Mouse (Mus musculus): ENCODE results near the gene Cd44. TPM values are rescaled to one million over a fixed set of nuclear protein-coding genes. Genes with fewer than 3 reads are reported as not detected.

The Cd44 gene
- polyA plus RNA-seq, 1 experiment from 2014 or later, result 35.7 TPM

DNA sequence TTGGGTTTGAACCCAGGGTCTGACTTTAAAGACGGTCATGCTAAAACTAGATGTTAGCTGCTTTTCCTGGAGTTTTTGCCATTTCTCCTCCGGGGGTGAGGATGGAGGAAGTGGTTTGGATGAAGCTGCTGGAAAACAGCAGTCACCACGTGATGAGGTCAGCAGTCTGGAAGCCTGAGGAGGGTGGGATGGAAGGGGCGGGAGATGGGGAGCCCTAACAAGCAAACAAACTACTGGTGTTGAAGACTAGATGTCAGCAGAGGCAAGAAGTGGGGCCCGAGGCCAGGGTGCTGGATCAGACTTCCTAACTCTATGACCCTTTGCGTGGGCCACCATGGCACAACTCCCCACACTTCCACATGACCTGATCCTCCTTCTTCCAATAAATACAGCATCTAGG lies 96.2 kb downstream of the Cd44 start:
- H3K4me1 ChIP-seq (replicated peaks; ENCODE audit: control insufficient read depth, insufficient read depth, low read length), result no peaks in the 10 kb centered on the region; the same call in 1 of the 2 replicates
- peak; percentile 70 for ATAC-seq (ENCODE audit: low read depth)
- 52% methylated on average over 6 of the region's 6 CpGs for WGBS

DNA sequence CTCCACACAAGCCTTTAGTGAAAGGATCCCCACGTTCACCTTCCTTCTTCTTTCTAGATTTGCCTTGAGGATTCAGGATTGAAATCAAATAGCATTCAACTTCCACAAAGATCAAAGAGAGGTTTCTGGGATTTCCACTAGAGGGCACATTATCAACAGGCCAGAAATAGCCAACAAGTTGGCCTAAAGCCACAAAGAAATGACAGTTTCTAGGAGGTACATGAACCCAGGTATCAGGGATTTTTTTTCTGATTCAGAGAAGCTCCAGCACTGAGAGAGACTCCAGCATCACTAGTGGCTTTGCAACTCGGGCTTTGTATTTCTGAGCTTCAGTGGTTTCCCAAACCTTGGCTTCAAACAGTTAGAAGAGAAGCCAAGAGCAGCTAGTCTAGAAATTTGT lies 97.4 kb downstream of the Cd44 start:
- Histone ChIP-seq H3K27me3 (ENCODE audit: control insufficient read depth, insufficient read depth, low read depth, low read length) (no peaks in the 10 kb centered on the region), H3K4me3 (ENCODE audit: low read length) (no peak overlapping the region), H3K36me3 (ENCODE audit: control insufficient read depth, insufficient read depth, low read length) (no peaks in the 10 kb centered on the region), H3K4me2 (ENCODE audit: low read depth, low read length) (no peak overlapping the region), H3K9ac (ENCODE audit: low read length) (no peak overlapping the region), H3K9me3 (ENCODE audit: control insufficient read depth, low read length) (no peaks in the 10 kb centered on the region), H3K27ac (ENCODE audit: low read length) (no peak overlapping the region), H3K4me1 (replicated peaks; ENCODE audit: control insufficient read depth, insufficient read depth, low read length) (no peaks in the 10 kb centered on the region; the same call in 1 of the 2 replicates)
- no peak for ATAC-seq (ENCODE audit: low read depth)
- 16% methylated on average over 2 of the region's 2 CpGs for WGBS

More for the DNA sequence above, 96.2 kb downstream of the Cd44 start:
- no peak overlapping the region for H3K4me3 ChIP-seq (ENCODE audit: low read length)
- H3K4me2 ChIP-seq (ENCODE audit: low read depth, low read length), result no peak overlapping the region
- H3K27ac ChIP-seq (ENCODE audit: low read length), result 0 out of 2 replicates have a peak overlapping the region, but pooled peaks have one; percentile 10
- H3K9me3 ChIP-seq (ENCODE audit: control insufficient read depth, low read length), result no peaks in the 10 kb centered on the region
- H3K27me3 ChIP-seq (ENCODE audit: control insufficient read depth, insufficient read depth, low read depth, low read length), result no peaks in the 10 kb centered on the region
- H3K36me3 ChIP-seq (ENCODE audit: control insufficient read depth, insufficient read depth, low read length), result no peaks in the 10 kb centered on the region
- no peak overlapping the region for H3K9ac ChIP-seq (ENCODE audit: low read length)

DNA sequence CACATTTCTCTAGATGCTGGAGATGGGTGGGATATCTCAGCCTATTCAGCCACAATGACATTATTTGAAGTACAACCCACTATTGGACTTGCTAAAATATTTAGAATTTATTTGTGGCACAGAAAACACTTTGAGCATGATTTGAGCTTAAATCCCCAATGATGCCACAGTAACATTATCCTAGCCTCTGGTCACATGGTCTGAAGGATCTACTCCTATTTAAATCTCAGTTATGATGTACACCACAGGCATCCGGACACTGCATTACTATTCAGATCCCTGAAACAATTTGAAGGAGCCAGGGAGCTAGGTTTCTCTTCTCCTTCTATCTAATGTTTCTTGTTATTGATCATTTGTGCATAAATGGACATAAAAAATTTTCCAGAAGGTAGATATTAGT lies 99.6 kb downstream of the Cd44 start:
- H3K4me2 ChIP-seq (ENCODE audit: low read depth, low read length), result no peak overlapping the region
- ATAC-seq (ENCODE audit: low read depth), result no peak
- H3K9me3 ChIP-seq (ENCODE audit: control insufficient read depth, low read length), result no peaks in the 10 kb centered on the region
- H3K9ac ChIP-seq (ENCODE audit: low read length), result no peak overlapping the region
- H3K4me3 ChIP-seq (ENCODE audit: low read length), result no peak overlapping the region
- H3K36me3 ChIP-seq (ENCODE audit: control insufficient read depth, insufficient read depth, low read length), result no peaks in the 10 kb centered on the region
- no peaks in the 10 kb centered on the region for H3K27me3 ChIP-seq (ENCODE audit: control insufficient read depth, insufficient read depth, low read depth, low read length)
- no peak overlapping the region for H3K27ac ChIP-seq (ENCODE audit: low read length)
- H3K4me1 ChIP-seq (replicated peaks; ENCODE audit: control insufficient read depth, insufficient read depth, low read length), result no peaks in the 10 kb centered on the region; the same call in 1 of the 2 replicates
- 82% methylated on average over 1 of the region's 1 CpGs for WGBS

DNA sequence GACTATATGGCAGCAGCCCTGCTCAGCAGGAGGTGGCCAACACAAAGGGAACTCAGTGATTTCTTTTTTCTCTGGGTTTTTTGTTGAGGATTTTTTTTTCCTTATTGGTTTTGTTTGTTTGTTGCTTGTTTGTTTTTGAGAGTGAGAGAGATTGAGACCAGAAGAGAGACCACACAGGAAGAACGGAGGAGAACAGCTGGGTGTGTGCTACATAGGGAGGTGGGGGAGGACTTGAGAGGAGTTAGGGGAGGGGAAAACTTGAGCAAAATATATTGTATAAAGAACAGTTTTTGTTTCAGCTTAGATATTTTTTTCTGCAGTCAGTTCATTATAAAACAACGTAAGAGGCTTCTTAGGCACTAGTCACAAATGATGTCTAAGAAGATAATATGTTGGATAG lies 103.3 kb downstream of the Cd44 start:
- no peak overlapping the region for H3K4me3 ChIP-seq (ENCODE audit: low read length)
- H3K27me3 ChIP-seq (ENCODE audit: control insufficient read depth, insufficient read depth, low read depth, low read length), result no peaks in the 10 kb centered on the region
- H3K27ac ChIP-seq (ENCODE audit: low read length), result no peak overlapping the region
- no peaks in the 10 kb centered on the region for H3K4me1 ChIP-seq (replicated peaks; ENCODE audit: control insufficient read depth, insufficient read depth, low read length)
- no peak overlapping the region for H3K9ac ChIP-seq (ENCODE audit: low read length)
- peak; percentile 71; the same call in 1 of the 2 replicates for ATAC-seq (ENCODE audit: low read depth)
- no peaks in the 10 kb centered on the region for H3K36me3 ChIP-seq (ENCODE audit: control insufficient read depth, insufficient read depth, low read length)
- no peaks in the 10 kb centered on the region for H3K9me3 ChIP-seq (ENCODE audit: control insufficient read depth, low read length)
- 42% methylated on average over 2 of the region's 2 CpGs for WGBS
- H3K4me2 ChIP-seq (ENCODE audit: low read depth, low read length), result no peak overlapping the region

DNA sequence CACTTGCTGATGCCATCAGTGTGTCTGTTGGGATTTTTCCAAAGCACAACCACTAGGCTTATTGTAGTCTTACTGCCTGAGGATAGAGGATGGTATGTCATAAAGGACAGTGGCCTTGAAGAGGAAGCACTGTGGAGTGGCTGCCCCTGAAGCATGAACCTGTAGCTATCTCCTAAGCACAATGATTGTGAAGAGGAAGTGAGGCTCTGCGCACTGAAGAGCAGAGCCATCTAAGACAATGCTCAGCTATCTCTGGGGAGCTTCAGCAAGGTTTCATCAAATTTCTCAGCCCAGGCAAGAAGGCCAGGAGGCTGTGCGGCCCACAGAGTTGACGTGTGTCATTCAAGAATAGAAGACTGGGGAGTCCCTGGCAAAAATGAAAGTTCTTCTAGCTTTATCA lies 106.4 kb downstream of the Cd44 start:
- no peak overlapping the region for H3K9ac ChIP-seq (ENCODE audit: low read length)
- no peaks in the 10 kb centered on the region for H3K4me1 ChIP-seq (replicated peaks; ENCODE audit: control insufficient read depth, insufficient read depth, low read length)
- 92% methylated on average over 3 of the region's 3 CpGs for WGBS
- no peak for ATAC-seq (ENCODE audit: low read depth)
- H3K4me3 ChIP-seq (ENCODE audit: low read length), result no peak overlapping the region
- H3K36me3 ChIP-seq (ENCODE audit: control insufficient read depth, insufficient read depth, low read length), result no peaks in the 10 kb centered on the region
- no peaks in the 10 kb centered on the region for H3K27me3 ChIP-seq (ENCODE audit: control insufficient read depth, insufficient read depth, low read depth, low read length)
- H3K27ac ChIP-seq (ENCODE audit: low read length), result no peak overlapping the region
- H3K4me2 ChIP-seq (ENCODE audit: low read depth, low read length), result no peak overlapping the region
- H3K9me3 ChIP-seq (ENCODE audit: control insufficient read depth, low read length), result no peaks in the 10 kb centered on the region

DNA sequence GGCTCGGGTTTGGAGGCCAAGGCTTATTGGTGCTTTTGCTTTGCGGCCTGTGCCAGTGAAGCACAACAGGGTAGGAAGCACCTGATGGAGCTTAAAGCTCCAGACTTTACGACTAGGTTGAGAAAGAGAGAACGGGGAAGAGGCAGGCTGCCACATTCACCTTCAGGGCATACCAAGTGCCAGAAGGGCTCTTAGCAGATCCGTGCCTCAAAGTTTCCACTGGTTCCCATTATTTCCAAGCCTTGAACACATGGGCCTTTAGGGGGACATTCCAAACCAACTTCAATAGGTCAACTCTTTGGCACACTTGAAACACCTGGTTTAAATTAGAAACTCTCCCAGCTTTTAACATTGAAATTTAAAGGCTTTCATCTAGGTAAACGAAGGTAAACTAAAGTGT lies 108.7 kb downstream of the Cd44 start:
- H3K4me2 ChIP-seq (ENCODE audit: low read depth, low read length), result no peak overlapping the region

DNA sequence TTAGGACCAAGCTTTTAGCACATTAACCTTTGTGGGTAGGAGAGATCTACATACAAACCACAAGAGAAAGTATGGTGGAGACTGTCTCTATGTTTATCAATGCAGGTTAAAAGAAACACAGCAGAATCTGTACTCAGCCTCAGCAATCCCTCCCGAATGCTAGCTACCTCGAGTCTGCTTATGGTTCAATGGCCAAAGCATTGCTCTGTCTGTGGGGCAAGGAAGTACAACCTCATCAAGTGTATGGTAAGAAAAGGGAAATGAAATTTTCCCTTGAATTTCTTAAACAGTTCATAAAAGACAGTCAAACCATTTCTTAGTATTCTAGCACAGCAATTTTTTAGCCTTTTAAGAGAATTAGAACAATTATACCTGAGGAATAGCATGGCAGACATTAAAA lies 109.8 kb downstream of the Cd44 start:
- 75% methylated on average over 2 of the region's 2 CpGs for WGBS
- no peak overlapping the region for H3K9ac ChIP-seq (ENCODE audit: low read length)
- no peak for ATAC-seq (ENCODE audit: low read depth)
- no peaks in the 10 kb centered on the region for H3K9me3 ChIP-seq (ENCODE audit: control insufficient read depth, low read length)
- H3K27me3 ChIP-seq (ENCODE audit: control insufficient read depth, insufficient read depth, low read depth, low read length), result no peaks in the 10 kb centered on the region
- H3K27ac ChIP-seq (ENCODE audit: low read length), result no peak overlapping the region
- H3K4me2 ChIP-seq (ENCODE audit: low read depth, low read length), result no peak overlapping the region
- no peak overlapping the region for H3K4me3 ChIP-seq (ENCODE audit: low read length)
- no peaks in the 10 kb centered on the region for H3K4me1 ChIP-seq (replicated peaks; ENCODE audit: control insufficient read depth, insufficient read depth, low read length)
- H3K36me3 ChIP-seq (ENCODE audit: control insufficient read depth, insufficient read depth, low read length), result no peaks in the 10 kb centered on the region

More for the DNA sequence above, 108.7 kb downstream of the Cd44 start:
- Histone ChIP-seq H3K4me3 (ENCODE audit: low read length) (no peak overlapping the region), H3K9ac (ENCODE audit: low read length) (no peak overlapping the region), H3K9me3 (ENCODE audit: control insufficient read depth, low read length) (no peaks in the 10 kb centered on the region), H3K36me3 (ENCODE audit: control insufficient read depth, insufficient read depth, low read length) (no peaks in the 10 kb centered on the region), H3K27ac (ENCODE audit: low read length) (no peak overlapping the region), H3K27me3 (ENCODE audit: control insufficient read depth, insufficient read depth, low read depth, low read length) (no peaks in the 10 kb centered on the region), H3K4me1 (replicated peaks; ENCODE audit: control insufficient read depth, insufficient read depth, low read length) (no peaks in the 10 kb centered on the region)
- 80% methylated on average over 6 of the region's 6 CpGs for WGBS
- ATAC-seq (ENCODE audit: low read depth), result no peak

DNA sequence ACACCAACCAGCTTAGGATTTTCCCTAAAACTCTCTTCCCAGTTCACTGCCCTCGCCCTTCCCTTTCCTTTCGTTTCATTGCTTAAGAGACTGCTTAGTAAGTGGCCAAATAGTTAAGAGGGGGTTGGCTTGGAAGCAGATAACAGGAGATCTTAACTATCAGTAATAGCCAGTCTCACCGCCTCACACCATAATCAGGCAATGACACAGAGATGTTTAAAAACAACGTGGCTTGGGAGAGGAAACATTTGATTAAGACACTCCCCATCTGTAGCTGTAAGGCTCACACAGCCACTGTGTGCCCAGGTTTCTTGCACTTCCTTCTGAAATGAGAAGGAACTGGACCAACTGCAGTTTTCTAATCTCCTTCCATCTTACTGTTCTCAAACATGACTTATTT lies 115.8 kb downstream of the Cd44 start:
- Histone ChIP-seq H3K9me3 (ENCODE audit: control insufficient read depth, low read length) (no peaks in the 10 kb centered on the region), H3K4me1 (replicated peaks; ENCODE audit: control insufficient read depth, insufficient read depth, low read length) (no peaks in the 10 kb centered on the region), H3K4me2 (ENCODE audit: low read depth, low read length) (no peak overlapping the region), H3K27ac (ENCODE audit: low read length) (no peak overlapping the region), H3K9ac (ENCODE audit: low read length) (no peak overlapping the region), H3K4me3 (ENCODE audit: low read length) (no peak overlapping the region), H3K27me3 (ENCODE audit: control insufficient read depth, insufficient read depth, low read depth, low read length) (no peaks in the 10 kb centered on the region), H3K36me3 (ENCODE audit: control insufficient read depth, insufficient read depth, low read length) (no peaks in the 10 kb centered on the region)
- ATAC-seq (ENCODE audit: low read depth), result no peak
- 42% methylated on average over 4 of the region's 4 CpGs for WGBS

DNA sequence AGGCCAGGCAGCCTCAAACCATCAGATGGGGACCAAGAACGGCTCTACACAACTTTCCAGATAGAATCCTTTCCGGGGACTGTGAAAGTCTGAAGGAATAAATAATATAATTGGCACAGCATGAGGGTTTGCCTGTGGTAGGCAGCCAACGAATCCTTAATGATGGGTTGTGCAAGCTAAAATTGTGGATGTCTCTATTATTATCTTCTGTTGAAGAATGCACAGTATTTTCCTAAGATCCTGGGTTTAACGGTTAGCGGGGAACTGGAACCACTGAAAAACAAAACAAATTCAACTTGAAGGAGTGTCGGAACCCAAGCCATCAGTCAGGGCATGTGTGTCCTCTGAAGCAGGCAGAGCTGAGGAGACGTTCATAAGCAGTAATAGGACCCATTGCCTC lies 118.7 kb downstream of the Cd44 start:
- Histone ChIP-seq H3K4me1 (replicated peaks; ENCODE audit: control insufficient read depth, insufficient read depth, low read length) (no peaks in the 10 kb centered on the region), H3K9ac (ENCODE audit: low read length) (no peak overlapping the region), H3K36me3 (ENCODE audit: control insufficient read depth, insufficient read depth, low read length) (no peaks in the 10 kb centered on the region), H3K27me3 (ENCODE audit: control insufficient read depth, insufficient read depth, low read depth, low read length) (no peaks in the 10 kb centered on the region), H3K9me3 (ENCODE audit: control insufficient read depth, low read length) (no peaks in the 10 kb centered on the region), H3K27ac (ENCODE audit: low read length) (no peak overlapping the region; the same call in 1 of the 2 replicates), H3K4me3 (ENCODE audit: low read length) (no peak overlapping the region), H3K4me2 (ENCODE audit: low read depth, low read length) (no peak overlapping the region)
- WGBS, result 59% methylated on average over 7 of the region's 7 CpGs
- ATAC-seq (ENCODE audit: low read depth), result 0 out of 2 replicates have a peak, but pooled peaks have one; percentile 31

DNA sequence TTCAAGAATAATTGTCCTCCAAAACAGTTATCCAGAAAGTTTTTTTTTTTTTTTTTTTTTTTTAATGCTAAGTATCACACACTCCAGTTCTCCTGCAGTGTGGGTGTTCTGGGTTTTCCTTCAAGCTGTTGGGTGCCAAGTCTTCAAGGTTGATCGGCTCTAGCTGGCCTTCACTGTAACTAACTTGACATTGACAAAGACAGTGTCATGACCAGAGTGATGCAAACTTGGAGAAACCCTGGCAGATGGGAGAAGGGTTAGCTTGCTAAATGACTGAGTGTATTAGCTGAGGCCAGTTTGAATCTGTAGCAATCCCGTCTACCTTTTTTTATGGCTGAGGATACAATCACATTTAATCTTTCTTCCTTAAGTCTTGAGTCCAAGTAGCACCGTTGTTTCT lies 123.3 kb downstream of the Cd44 start:
- ATAC-seq (ENCODE audit: low read depth), result no peak
- 72% methylated on average over 3 of the region's 3 CpGs for WGBS
- H3K4me1 ChIP-seq (replicated peaks; ENCODE audit: control insufficient read depth, insufficient read depth, low read length), result 0 out of 2 replicates have a peak, but pooled peaks cover 3% of the 10 kb centered on the region
- no peak overlapping the region for H3K27ac ChIP-seq (ENCODE audit: low read length)
- no peaks in the 10 kb centered on the region for H3K27me3 ChIP-seq (ENCODE audit: control insufficient read depth, insufficient read depth, low read depth, low read length)
- no peaks in the 10 kb centered on the region for H3K36me3 ChIP-seq (ENCODE audit: control insufficient read depth, insufficient read depth, low read length)
- no peak overlapping the region for H3K4me3 ChIP-seq (ENCODE audit: low read length)
- H3K9ac ChIP-seq (ENCODE audit: low read length), result no peak overlapping the region
- H3K9me3 ChIP-seq (ENCODE audit: control insufficient read depth, low read length), result no peaks in the 10 kb centered on the region
- H3K4me2 ChIP-seq (ENCODE audit: low read depth, low read length), result no peak overlapping the region
